Mouse (Mus musculus): Measurements from ENCODE around the gene Cyp2u1. TPM values are rescaled to one million over a fixed set of nuclear protein-coding genes. Genes with fewer than 3 reads are reported as not detected.

Gene Cyp2u1
- polyA plus RNA-seq, 1 experiment from 2014 or later, result 1.5 TPM

- Histone ChIP-seq H3K4me3 (ENCODE audit: low read depth, low read length) (no peak overlapping the region), H3K27me3 (replicated peaks; ENCODE audit: insufficient read depth, low read length) (no peaks in the 10 kb centered on the region), H3K4me2 (replicated peaks; ENCODE audit: low read depth, low read length) (no peak overlapping the region), H3K9me3 (ENCODE audit: low read length) (no peaks in the 10 kb centered on the region), H3K4me1 (ENCODE audit: insufficient read depth, low read depth, low read length) (peaks cover 16% of the 10 kb centered on the region; the same call in 1 of the 2 replicates), H3K36me3 (ENCODE audit: insufficient read depth, low read length) (no peaks in the 10 kb centered on the region), H3K9ac (replicated peaks; ENCODE audit: low read depth) (no peak overlapping the region), H3K27ac (ENCODE audit: low read length) (no peak overlapping the region)
- TF ChIP-seq EP300 (IDR thresholded peaks at IDR 0.05) (peak; percentile 42; the same call in 1 of the 2 replicates), CTCF (IDR thresholded peaks at IDR 0.05) (no peak)
- 55% methylated on average over 4 of the region's 4 CpGs for WGBS
- peak; percentile 74 for ATAC-seq
- DNase-seq (ENCODE audit: low spot score), result peak; percentile 87
Measured at GRCm38 (mm10) chr3:131274151-131274550, 28.9 kb downstream of the Cyp2u1 start.

GRCm38 (mm10) chr3:131272374-131273100 is 30.5 kb downstream of the Cyp2u1 start:
- no peaks in the 10 kb centered on the region for H3K9me3 ChIP-seq (ENCODE audit: low read length)
- H3K4me3 ChIP-seq (ENCODE audit: low read depth, low read length), result peak overlapping the region; percentile 71
- DNase-seq (ENCODE audit: low spot score) (no peak), ATAC-seq (no peak)
- no peaks in the 10 kb centered on the region for H3K27me3 ChIP-seq (replicated peaks; ENCODE audit: insufficient read depth, low read length)
- WGBS, result 15% methylated on average over 10 of the region's 10 CpGs
- H3K36me3 ChIP-seq (ENCODE audit: insufficient read depth, low read length), result no peaks in the 10 kb centered on the region
- TF ChIP-seq EP300 (IDR thresholded peaks at IDR 0.05) (no peak), CTCF (IDR thresholded peaks at IDR 0.05) (no peak)
- 0 out of 2 replicates have a peak overlapping the region, but pooled peaks have one; percentile 47 for H3K27ac ChIP-seq (ENCODE audit: low read length)
- H3K4me1 ChIP-seq (ENCODE audit: insufficient read depth, low read depth, low read length), result peaks cover 16% of the 10 kb centered on the region; the same call in 1 of the 2 replicates
- H3K9ac ChIP-seq (replicated peaks; ENCODE audit: low read depth), result 0 out of 2 replicates have a peak overlapping the region, but pooled peaks have one; percentile 19
- peak overlapping the region; percentile 92 for H3K4me2 ChIP-seq (replicated peaks; ENCODE audit: low read depth, low read length)

GRCm38 (mm10) chr3:131271559-131272373 is 31.3 kb downstream of the Cyp2u1 start, which contains the start of gene Hadh:
Gene Hadh, minus strand, starts transcription at chr3:131272101.
- ATAC-seq (peak; percentile 94), DNase-seq (ENCODE audit: low spot score) (peak; percentile 92)
- Histone ChIP-seq H3K9ac (replicated peaks; ENCODE audit: low read depth) (peak within 1 kb of the TSS; percentile 59), H3K4me1 (ENCODE audit: insufficient read depth, low read depth, low read length) (peaks cover 16% of the 10 kb centered on the region; the same call in 1 of the 2 replicates), H3K4me2 (replicated peaks; ENCODE audit: low read depth, low read length) (peak within 1 kb of the TSS; percentile 92), H3K36me3 (ENCODE audit: insufficient read depth, low read length) (no peaks in the 10 kb centered on the region), H3K4me3 (ENCODE audit: low read depth, low read length) (peak within 1 kb of the TSS; percentile 71), H3K9me3 (ENCODE audit: low read length) (no peaks in the 10 kb centered on the region), H3K27me3 (replicated peaks; ENCODE audit: insufficient read depth, low read length) (no peaks in the 10 kb centered on the region), H3K27ac (ENCODE audit: low read length) (peak within 1 kb of the TSS; percentile 79)
- WGBS, result 2% methylated on average over 51 of the region's 54 CpGs
- TF ChIP-seq EP300 (IDR thresholded peaks at IDR 0.05) (no peak), CTCF (IDR thresholded peaks at IDR 0.05) (no peak)

- H3K27ac ChIP-seq (ENCODE audit: low read length), result peak overlapping the region; percentile 79
- 1% methylated on average over 8 of the region's 8 CpGs for WGBS
- ATAC-seq (peak; percentile 48), DNase-seq (ENCODE audit: low spot score) (peak; percentile 82)
- H3K4me3 ChIP-seq (ENCODE audit: low read depth, low read length), result peak overlapping the region; percentile 71
- no peaks in the 10 kb centered on the region for H3K36me3 ChIP-seq (ENCODE audit: insufficient read depth, low read length)
- peaks cover 18% of the 10 kb centered on the region; the same call in 1 of the 2 replicates for H3K4me1 ChIP-seq (ENCODE audit: insufficient read depth, low read depth, low read length)
- TF ChIP-seq EP300 (IDR thresholded peaks at IDR 0.05) (no peak), CTCF (IDR thresholded peaks at IDR 0.05) (peak; percentile 50)
- H3K9ac ChIP-seq (replicated peaks; ENCODE audit: low read depth), result peak overlapping the region; percentile 59
- H3K9me3 ChIP-seq (ENCODE audit: low read length), result no peaks in the 10 kb centered on the region
- H3K4me2 ChIP-seq (replicated peaks; ENCODE audit: low read depth, low read length), result peak overlapping the region; percentile 92
- no peaks in the 10 kb centered on the region for H3K27me3 ChIP-seq (replicated peaks; ENCODE audit: insufficient read depth, low read length)
Measured at GRCm38 (mm10) chr3:131271157-131271556, 31.9 kb downstream of the Cyp2u1 start.

GRCm38 (mm10) chr3:131270381-131270780 is 32.6 kb downstream of the Cyp2u1 start:
- Histone ChIP-seq H3K4me1 (ENCODE audit: insufficient read depth, low read depth, low read length) (peaks cover 18% of the 10 kb centered on the region; the same call in 1 of the 2 replicates), H3K4me3 (ENCODE audit: low read depth, low read length) (no peak overlapping the region)

More at GRCm38 (mm10) chr3:131270381-131270780, 32.6 kb downstream of the Cyp2u1 start:
- no peaks in the 10 kb centered on the region for H3K27me3 ChIP-seq (replicated peaks; ENCODE audit: insufficient read depth, low read length)
- no peaks in the 10 kb centered on the region for H3K36me3 ChIP-seq (ENCODE audit: insufficient read depth, low read length)
- H3K9me3 ChIP-seq (ENCODE audit: low read length), result no peaks in the 10 kb centered on the region
- H3K4me2 ChIP-seq (replicated peaks; ENCODE audit: low read depth, low read length), result no peak overlapping the region
- H3K9ac ChIP-seq (replicated peaks; ENCODE audit: low read depth), result no peak overlapping the region
- H3K27ac ChIP-seq (ENCODE audit: low read length), result no peak overlapping the region
- DNase-seq (ENCODE audit: low spot score) (no peak), ATAC-seq (no peak)
- 63% methylated on average over 6 of the region's 6 CpGs for WGBS
- TF ChIP-seq CTCF (IDR thresholded peaks at IDR 0.05), result no peak
- no peak for TF ChIP-seq EP300 (IDR thresholded peaks at IDR 0.05)

All from lung, postnatal 0 days (tissue).